Mouse (Mus musculus) embryonic stem cell, embryonic (primary cell): ENCODE measurements around the gene Ntn5.

Experiments used
- CTCF ChIA-PET, 4 experiments: fragments of 300-600 bp in 2 of 4; fragments of 350-600 bp in 2 of 4; sonication (Branson Sonifier 250); formaldehyde crosslinking; loops; one replicate each; lab custom pipeline; 2022; ENCODE audit warnings: inconsistent platforms in 2 of 4; lab: Charles Lee
- POLR2A ChIA-PET, 4 experiments: fragments of 300-600 bp in 2 of 4; fragments of 350-600 bp in 2 of 4; sonication (Branson Sonifier 250); formaldehyde crosslinking; loops; one replicate each; lab custom pipeline; 2022; ENCODE audit warnings: antibody characterized with exemption in 4 of 4, inconsistent platforms in 1 of 4; lab: Charles Lee

The Ntn5 gene

DNA sequence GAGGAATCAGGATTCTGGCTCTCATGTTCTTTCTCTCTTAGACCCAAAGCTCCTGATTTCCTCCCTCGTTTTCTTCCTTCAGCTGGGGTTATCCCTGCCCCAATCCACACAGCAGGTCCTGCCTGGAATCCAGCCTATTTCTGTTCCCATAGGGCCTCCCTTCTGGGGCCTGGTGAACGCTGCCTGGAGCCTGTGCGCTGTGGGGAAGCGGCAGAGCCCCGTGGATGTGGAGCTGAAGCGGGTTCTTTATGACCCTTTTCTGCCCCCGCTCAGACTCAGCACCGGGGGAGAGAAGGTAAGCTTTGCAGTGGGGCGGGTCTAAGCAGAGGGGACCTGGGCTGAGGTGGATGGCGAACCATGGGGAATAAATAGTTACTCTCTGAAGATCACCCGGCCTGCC lies 17.2 kb downstream of the Ntn5 start:
- ChIA-PET POLR2A (interaction anchor here (0.6 to 14.6 kb wide), 48 partner anchors 8 to 572 kb away, joined by 3 to 640 read pairs (median 4); partner anchors contain the start of genes Rpl18 (in 4 of the 4), Fam83e (in 3 of the 4), Sphk2 (in 3 of the 4) and Ftl1 (in 2 of the 4)), CTCF (interaction anchor here in 3 of 4 experiments (0.9 to 3.6 kb wide), 8 partner anchors 18 to 267 kb away, joined by 3 to 29 read pairs (median 5); partner anchors contain the start of genes Gys1 (in 2 of the 3) and Ntn5 (in 2 of the 3))

DNA sequence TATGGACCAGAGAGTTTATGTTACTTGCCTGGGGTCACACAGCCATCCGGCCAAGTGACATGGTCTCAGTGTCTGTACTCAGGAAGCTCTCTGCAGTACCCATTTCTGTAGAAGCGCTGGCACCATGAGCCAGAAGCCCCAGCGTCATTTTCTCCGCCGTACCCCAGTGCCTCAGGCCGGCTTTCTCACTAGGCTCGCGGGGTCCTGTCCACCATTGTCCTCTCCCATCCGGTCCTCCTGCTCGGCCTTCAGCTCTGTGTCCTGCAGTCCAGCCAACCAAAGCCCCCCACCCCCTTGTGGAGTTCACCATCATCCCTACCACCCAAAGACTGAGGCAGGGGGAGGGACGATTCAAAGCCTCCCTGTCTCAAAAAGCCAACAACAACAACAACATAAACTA lies 17.8 kb downstream of the Ntn5 start:
- ChIA-PET CTCF (interaction anchor here in 3 of 4 experiments (0.7 to 3.6 kb wide), 4 partner anchors 19 to 267 kb away, joined by 4 to 29 read pairs (median 6); partner anchors contain the start of genes Ntn5 (in 2 of the 3) and Gys1 (in 1 of the 3)), POLR2A (interaction anchor here (0.7 to 14.6 kb wide), 34 partner anchors 8 to 572 kb away, joined by 3 to 640 read pairs (median 4); partner anchors contain the start of genes Rpl18 (in 4 of the 4), Fam83e (in 3 of the 4), Ntn5 (in 2 of the 4) and Sphk2 (in 2 of the 4))

DNA sequence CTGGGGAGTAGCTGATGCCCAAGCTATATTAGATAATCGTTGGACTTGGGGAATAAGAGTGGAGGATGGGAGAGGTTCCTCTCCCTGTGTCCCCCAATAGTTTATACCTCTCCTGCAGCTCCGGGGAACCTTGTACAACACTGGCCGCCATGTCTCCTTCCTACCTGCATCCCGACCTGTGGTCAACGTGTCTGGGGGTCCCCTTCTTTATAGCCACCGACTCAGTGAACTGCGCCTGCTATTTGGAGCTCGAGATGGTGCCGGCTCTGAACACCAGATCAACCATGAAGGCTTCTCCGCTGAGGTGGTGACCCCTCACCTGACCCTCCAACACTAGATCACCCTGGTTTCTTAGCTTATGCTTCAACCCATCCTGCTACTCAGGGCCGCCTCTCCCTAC lies 18.5 kb downstream of the Ntn5 start:
- POLR2A ChIA-PET: interaction anchor here in 3 of 4 experiments (0.7 to 14.6 kb wide), 12 partner anchors 8 to 236 kb away, joined by 3 to 640 read pairs (median 4); partner anchors contain the start of genes Rpl18 (in 3 of the 3), Fam83e (in 2 of the 3), Sphk2 (in 2 of the 3) and Bax (in 1 of the 3)
- CTCF ChIA-PET: interaction anchor here in 3 of 4 experiments (0.7 to 3.6 kb wide), 3 partner anchors 19 to 268 kb away, joined by 4 to 29 read pairs (median 4); partner anchors contain the start of genes Gys1 (in 1 of the 3) and Ntn5 (in 1 of the 3)

DNA sequence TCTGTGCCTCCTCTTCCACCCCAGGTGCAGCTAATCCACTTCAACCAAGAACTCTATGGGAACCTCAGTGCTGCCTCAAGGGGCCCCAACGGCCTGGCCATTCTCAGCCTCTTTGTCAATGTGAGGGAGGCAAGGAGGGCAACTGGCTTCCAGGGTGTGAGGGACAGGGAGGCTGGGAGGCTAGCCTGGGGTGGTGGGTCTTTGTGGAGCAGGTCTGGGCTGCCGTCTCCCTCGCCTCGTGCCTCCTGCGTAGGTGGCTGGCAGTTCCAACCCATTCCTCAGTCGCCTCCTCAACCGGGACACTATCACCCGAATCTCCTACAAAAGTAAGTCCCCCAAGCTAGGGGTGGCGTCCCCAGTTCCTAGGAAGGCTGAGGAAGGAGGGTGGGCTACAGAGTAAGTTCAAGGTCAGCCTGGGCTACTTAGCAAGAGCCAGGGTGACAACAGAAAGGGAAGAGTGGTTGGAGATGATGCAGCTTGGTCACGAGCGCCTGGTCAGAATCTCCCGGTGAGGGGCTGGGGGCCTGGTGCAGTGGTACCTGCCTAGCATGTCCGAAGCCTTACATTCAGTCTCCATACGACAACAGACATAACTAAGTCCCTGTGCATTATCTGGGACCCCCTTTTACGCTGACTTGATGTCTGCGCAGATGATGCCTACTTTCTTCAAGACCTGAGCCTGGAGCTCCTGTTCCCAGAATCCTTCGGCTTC lies 19.1 kb downstream of the Ntn5 start:
- POLR2A ChIA-PET: interaction anchor here in 3 of 4 experiments (0.6 to 14.6 kb wide), 13 partner anchors 8 to 194 kb away, joined by 3 to 640 read pairs (median 8); partner anchors contain the start of genes Fam83e (in 2 of the 3), Rpl18 (in 2 of the 3), Sec1 (in 2 of the 3) and Sphk2 (in 2 of the 3)
- CTCF ChIA-PET: interaction anchor here in 3 of 4 experiments (0.6 to 3.6 kb wide), 4 partner anchors 20 to 426 kb away, joined by 3 to 29 read pairs (median 4); partner anchors contain the start of gene Ntn5 (in 1 of the 3)

DNA sequence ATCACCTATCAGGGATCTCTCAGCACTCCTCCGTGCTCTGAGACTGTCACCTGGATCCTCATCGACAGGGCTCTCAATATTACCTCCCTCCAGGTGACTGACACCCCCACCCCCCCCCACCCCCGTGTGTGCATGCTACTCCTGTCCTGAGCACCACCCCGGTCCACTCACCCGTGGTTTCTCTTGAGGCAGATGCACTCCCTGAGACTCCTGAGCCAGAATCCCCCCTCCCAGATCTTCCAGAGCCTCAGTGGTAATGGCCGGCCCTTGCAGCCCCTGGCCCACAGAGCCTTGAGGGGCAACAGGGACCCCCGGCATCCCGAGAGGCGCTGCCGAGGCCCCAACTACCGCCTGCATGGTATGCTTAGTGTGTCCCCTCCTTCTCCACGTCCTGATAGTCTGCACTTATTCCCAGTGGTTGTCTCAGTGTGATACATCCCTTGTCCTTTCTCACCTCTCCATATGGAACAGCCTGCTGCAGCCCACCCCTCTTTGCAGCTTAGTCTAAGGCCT lies 19.8 kb downstream of the Ntn5 start:
- POLR2A ChIA-PET: interaction anchor here (0.6 to 14.6 kb wide), 20 partner anchors 9 to 238 kb away, joined by 3 to 640 read pairs (median 6); partner anchors contain the start of genes Fam83e (in 4 of the 4), Sphk2 (in 4 of the 4), Rpl18 (in 3 of the 4) and Sec1 (in 2 of the 4)
- CTCF ChIA-PET: interaction anchor here in 3 of 4 experiments (0.6 to 1.3 kb wide), 5 partner anchors 21 to 427 kb away, joined by 3 to 5 read pairs (median 3); partner anchors contain the start of gene Bax (in 1 of the 3)

DNA sequence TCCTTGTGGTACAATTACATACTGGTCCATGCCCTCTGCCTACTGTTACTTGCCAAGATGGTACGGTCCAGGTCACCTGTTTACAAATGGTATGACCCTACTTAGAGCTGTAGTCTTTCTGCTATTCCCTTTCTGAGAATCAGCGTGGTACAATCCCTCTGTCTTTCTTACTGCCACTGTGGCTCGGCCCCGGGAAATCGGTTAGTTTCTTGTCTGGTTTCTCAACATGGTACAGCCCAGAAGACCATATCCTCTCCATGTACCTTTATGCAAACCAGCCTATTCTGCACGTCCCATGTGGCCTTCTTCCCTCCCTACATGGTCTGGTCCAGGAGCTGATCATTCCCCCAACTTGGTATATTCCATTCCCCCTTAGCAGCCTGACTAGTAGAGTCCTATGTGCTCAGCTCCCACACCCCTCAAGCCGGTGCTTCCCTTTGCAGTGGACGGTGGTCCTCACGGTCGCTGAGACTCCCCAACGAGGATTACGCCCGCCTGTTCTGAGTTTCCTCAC lies 20.3 kb downstream of the Ntn5 start:
- ChIA-PET POLR2A (interaction anchor here (0.6 to 14.6 kb wide), 26 partner anchors 9 to 242 kb away, joined by 3 to 640 read pairs (median 5); partner anchors contain the start of genes Fam83e (in 4 of the 4), Sphk2 (in 4 of the 4), Rpl18 (in 3 of the 4) and Sec1 (in 2 of the 4)), CTCF (interaction anchor here in 1 of 4 experiments (0.6 to 1.3 kb wide), 3 partner anchors 22 to 237 kb away, joined by 3 read pairs; partner anchors contain the start of gene Bax)

DNA sequence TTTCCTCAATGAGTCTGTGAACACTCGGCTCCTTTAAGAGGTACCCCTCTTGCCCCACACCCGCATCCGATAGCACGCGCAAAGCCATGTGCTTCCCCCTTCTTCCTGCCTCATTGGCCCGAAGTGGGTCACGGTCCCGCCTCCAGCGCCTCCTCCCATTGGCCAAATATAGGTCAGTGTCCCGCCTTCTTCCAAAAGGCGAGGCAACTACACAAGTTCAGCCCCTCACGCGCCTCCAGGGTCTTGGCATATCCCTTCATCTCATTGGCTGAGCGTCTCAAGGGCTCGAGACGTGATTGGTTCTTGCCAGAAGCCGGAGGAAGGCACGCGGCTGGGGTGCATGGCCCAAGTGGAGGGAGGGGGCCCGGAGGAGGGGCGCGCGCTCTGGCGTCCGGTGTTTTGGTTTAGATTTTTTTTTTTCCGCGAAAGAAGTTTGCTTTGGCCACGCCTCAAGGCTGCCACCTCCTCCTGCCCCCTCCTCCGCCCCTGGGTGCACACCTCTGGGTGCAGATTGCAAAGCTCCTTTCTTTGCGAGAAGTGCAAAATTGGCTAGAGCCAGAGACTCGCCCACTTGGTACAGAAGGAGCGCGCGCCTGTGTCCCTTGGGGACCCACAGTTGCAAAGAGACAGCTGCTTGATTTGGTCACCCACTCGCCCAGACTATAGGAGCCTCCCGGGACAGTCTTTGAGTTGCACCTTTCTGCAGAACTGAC lies 21.1 kb downstream of the Ntn5 start, which contains the start of gene Dbp:
Gene Dbp (plus strand): TSS at position 359 of the 713 bp plus-strand sequence.
- POLR2A ChIA-PET: interaction anchor here (0.6 to 14.6 kb wide), 32 partner anchors 10 to 475 kb away, joined by 3 to 640 read pairs (median 5); partner anchors contain the start of genes Fam83e (in 4 of the 4), Rpl18 (in 4 of the 4), Sphk2 (in 4 of the 4) and Sec1 (in 2 of the 4)
- CTCF ChIA-PET: interaction anchor here in 2 of 4 experiments (0.5 to 1.3 kb wide), 3 partner anchors 16 to 168 kb away, joined by 3 to 13 read pairs (median 3); partner anchors contain the start of gene Fam83e (in 1 of the 2)

DNA sequence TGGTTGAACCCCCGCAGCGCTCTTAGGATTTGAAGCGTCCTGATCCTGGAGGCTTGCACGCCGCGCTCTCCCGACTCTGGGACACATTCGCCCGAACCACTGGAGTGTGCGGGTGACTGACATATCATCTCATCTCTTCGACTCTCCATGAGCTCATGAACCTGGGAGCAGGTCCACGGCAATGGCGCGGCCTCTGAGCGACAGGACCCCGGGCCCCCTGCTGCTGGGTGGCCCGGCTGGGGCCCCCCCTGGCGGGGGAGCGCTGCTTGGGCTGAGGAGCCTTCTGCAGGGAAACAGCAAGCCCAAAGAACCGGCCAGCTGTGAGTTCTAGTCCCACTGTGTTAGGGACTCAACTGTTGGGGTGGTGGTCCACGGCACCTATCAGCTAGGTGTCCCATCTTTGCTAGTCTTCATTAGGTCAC lies 21.6 kb downstream of the Ntn5 start:
- ChIA-PET POLR2A (interaction anchor here (0.5 to 14.6 kb wide), 28 partner anchors 10 to 476 kb away, joined by 3 to 640 read pairs (median 5); partner anchors contain the start of genes Fam83e (in 4 of the 4), Rpl18 (in 4 of the 4), Sphk2 (in 4 of the 4) and Sec1 (in 2 of the 4)), CTCF (interaction anchor here in 2 of 4 experiments (0.5 to 1.2 kb wide), 3 partner anchors 15 to 168 kb away, joined by 3 to 13 read pairs (median 3); partner anchors contain the start of gene Fam83e (in 1 of the 2))

DNA sequence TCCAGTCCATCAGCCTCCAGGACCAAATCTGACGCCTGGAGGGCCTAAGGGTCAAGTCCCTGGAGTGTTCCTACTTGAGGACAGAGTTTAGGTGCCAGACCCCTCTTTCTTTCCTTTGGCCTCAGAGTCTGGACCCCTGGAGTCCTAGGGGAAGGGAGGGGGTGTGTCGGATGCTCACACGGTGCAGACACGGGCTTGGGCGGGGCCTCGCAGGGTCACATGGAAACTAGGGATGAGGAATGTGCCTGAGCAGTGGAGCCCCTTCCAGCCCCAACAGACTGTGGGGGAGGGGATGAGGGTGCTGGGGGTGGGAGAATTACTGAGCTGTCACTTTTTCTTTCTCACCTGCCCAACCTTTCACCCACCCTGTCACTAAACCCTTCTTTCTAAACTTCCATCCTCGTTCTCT lies 22.1 kb downstream of the Ntn5 start:
- POLR2A ChIA-PET: interaction anchor here (0.5 to 14.6 kb wide), 22 partner anchors 11 to 884 kb away, joined by 3 to 640 read pairs (median 5); partner anchors contain the start of genes Fam83e (in 4 of the 4), Sphk2 (in 4 of the 4), Rpl18 (in 2 of the 4) and Ftl1 (in 1 of the 4)
- CTCF ChIA-PET: interaction anchor here in 1 of 4 experiments (0.5 to 1.2 kb wide), 2 partner anchors 15 to 67 kb away, joined by 3 read pairs; partner anchors contain the start of gene Fam83e

DNA sequence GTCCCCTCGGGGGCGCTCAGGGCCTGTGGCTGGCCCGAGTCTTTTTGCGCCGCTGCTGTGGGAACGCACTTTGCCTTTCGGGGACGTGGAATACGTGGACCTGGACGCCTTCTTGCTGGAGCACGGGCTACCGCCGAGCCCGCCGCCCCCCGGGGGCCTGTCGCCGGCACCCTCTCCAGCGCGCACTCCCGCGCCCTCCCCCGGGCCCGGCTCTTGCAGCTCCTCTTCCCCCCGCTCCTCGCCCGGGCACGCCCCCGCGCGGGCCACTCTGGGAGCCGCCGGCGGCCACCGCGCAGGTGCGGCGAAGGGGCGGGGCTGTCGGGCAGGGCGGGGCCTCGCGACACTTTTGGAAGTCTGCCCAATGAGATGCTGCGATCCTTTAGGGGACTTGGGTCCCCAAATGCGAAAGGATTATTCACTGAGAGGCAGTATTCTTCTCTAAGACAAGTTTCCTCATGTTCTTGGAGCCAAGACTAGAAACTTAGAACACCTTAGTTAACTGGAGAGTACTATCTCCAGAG lies 23.0 kb downstream of the Ntn5 start:
- ChIA-PET CTCF (interaction anchor here in 2 of 4 experiments (0.6 to 2.6 kb wide), 6 partner anchors 14 to 95 kb away, joined by 3 to 10 read pairs (median 4); partner anchors contain the start of gene Fam83e (in 1 of the 2)), POLR2A (interaction anchor here (0.6 to 14.6 kb wide), 39 partner anchors 12 to 409 kb away, joined by 3 to 640 read pairs (median 7); partner anchors contain the start of genes Fam83e (in 4 of the 4), Sphk2 (in 4 of the 4), Ftl1 (in 2 of the 4) and Kdelr1 (in 2 of the 4))

DNA sequence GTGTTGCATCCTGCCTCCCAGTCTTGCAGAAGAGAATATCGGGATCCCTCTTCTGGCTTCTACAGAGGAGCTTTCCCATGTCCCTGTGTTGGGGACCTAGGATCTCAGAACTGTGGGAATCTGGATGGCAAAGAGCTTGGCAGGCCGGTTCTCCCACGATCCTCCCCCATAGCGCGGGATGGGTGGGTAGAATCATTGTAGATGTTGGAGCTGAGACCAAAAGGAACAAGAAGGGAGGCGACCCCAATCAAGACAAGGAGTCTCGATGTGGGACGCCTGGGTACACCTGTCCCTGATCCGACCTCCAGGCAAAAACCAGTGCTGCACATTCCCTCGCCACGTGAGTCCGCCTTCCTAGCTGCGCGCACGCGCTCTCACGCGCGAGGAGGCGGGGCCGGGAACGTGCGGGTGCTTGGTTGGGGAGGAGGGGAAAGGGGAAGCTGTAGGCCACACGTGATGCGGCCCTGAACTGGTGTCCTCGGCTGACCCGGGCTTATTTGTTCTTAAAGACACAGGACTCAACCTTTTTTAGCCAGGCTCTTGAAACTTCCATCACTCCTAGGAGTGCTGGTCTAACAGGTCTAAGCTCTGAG lies 23.6 kb downstream of the Ntn5 start:
- ChIA-PET CTCF (interaction anchor here (0.6 to 2.6 kb wide), 10 partner anchors 10 to 1333 kb away, joined by 3 to 10 read pairs (median 4); partner anchors contain the start of genes Fam83e (in 1 of the 4) and Sphk2 (in 1 of the 4)), POLR2A (interaction anchor here (0.6 to 14.6 kb wide), 74 partner anchors 8 to 721 kb away, joined by 3 to 640 read pairs (median 5); partner anchors contain the start of genes Fam83e (in 4 of the 4), Sphk2 (in 4 of the 4), Ftl1 (in 3 of the 4) and Cyth2 (in 2 of the 4))

DNA sequence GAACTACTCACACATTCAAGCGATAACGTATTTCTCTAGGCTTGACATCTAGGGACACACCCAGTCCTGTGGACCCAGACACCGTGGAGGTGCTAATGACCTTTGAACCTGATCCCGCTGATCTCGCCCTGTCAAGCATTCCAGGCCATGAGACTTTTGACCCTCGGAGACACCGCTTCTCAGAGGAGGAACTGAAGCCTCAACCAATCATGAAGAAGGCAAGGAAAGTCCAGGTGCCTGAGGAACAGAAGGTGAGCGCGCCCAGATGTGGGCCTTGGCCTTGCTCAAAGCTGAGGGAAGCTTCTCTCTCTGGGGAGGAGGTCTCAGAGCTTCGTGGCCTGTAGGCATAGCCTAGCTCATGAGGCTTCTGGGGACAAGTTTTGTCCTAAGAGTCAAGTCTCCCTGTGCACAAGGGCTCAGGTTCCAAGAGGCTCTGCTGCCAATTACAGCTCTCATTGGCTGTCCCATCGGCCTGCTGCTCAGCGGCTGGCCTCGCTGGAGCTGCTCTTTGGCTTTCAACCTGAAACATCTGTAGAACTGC lies 24.5 kb downstream of the Ntn5 start:
- POLR2A ChIA-PET: interaction anchor here (0.6 to 14.6 kb wide), 68 partner anchors 9 to 503 kb away, joined by 3 to 640 read pairs (median 5); partner anchors contain the start of genes Fam83e (in 4 of the 4), Sphk2 (in 4 of the 4), Ftl1 (in 3 of the 4) and Cyth2 (in 2 of the 4)
- CTCF ChIA-PET: interaction anchor here in 3 of 4 experiments (0.6 to 2.6 kb wide), 8 partner anchors 9 to 1066 kb away, joined by 3 to 10 read pairs (median 4); partner anchors contain the start of genes Fam83e (in 1 of the 3) and Sphk2 (in 1 of the 3)

DNA sequence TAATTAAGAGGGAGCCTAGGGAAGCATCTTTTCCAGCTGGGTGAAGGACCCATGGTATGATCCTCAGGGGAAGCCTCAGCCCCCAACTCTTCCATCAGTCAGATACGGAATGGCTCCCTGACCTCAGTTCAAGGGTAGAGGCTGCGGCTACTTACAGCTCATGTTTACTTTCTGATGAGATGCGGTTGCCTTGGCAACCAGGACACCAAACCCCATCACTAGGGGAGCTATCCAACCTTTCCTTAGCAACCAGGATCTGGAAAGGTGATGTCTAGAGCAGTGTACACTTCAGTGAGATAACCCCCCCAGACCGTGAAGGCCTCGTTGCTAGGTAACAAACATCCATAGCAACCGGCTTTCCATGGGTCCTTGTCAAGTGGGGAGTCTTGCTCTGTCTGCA lies 25.2 kb downstream of the Ntn5 start:
- ChIA-PET CTCF (interaction anchor here in 2 of 4 experiments (0.8 to 2.6 kb wide), 4 partner anchors 11 to 215 kb away, joined by 3 to 10 read pairs (median 4); partner anchors contain the start of gene Fam83e (in 1 of the 2)), POLR2A (interaction anchor here (0.5 to 14.6 kb wide), 35 partner anchors 10 to 317 kb away, joined by 3 to 640 read pairs (median 6); partner anchors contain the start of genes Fam83e (in 4 of the 4), Sphk2 (in 4 of the 4), Ftl1 (in 3 of the 4) and Plekha4 (in 2 of the 4))
